Mouse (Mus musculus): ENCODE measurements around the gene Tcf12.

Tcf12 gene

DNA sequence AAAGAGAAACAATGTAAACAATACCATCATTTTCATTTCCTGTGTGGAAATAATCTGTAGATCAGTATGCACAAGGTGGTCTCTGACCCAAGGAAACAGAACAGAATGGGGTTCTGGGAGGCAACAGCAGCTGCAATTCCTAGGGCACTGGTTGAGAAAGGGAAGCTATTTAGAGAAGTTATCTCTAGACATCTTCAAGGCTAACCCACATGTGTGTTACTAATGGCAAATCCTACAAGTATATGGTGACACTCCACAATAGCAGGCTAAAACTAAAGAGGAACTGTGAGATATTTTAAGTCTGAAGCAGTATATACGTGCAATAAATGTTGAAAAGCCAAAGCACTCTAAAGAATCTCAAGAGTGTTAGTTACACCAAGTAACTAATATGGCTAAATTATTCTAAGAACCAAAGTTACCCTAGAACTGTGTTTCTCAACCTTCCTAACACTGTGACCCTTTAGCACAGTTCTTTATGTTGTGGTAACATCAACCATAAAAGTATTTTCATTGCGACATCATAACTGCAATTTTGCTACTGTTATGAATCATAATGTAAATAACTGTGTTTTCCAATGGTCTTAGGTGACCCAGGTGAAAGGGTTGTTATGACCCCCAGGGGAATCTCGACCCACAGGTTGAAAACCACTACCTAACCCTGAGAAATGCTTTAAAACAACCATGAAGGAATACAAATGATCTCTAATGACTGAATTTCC is 22.6 kb downstream of the Tcf12 start:
- DNase-seq (ENCODE audit: low spot score) = no peak

DNA sequence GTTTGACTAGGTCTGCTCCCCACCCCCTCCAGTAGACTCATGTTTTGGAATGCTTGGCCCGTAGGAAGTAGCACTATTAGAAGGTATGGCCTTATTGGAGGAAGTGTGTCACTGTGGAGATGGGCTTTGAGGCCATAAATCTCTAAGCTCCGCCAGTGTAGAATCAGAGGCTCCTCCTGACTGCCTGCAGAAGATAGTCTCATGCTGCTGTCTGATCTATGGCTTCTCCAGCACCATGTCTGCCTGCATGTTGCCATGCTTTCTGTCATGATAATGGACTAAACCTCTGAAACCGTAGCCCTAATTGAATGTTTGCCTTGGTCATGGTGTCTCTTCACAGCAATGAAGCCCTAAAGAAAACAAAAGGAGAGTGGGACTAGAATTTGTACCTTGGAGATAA is 26.7 kb downstream of the Tcf12 start:
- no peak for DNase-seq (ENCODE audit: low spot score)

GRCm38 (mm10) chr9:72084131-72084530 is 27.5 kb downstream of the Tcf12 start:
- no peak for DNase-seq (ENCODE audit: low spot score)

DNA sequence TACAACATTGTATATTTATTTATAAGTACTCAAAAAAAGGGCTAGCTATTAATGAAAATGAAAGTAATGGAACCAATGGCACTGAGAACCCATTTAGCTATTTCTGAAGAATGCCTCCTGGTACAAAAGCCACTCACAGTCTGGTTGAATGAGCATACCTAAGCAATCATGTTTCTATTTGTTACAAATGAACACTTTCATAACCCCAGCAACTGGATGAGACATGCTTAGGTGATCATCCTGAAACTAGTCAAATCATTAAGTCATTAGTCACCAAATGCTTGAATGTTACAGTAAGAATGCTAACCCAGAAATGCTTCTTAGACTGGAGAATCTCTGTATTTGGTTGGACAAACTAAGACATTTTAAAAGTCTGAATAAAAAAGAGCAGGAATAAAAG is 35.5 kb downstream of the Tcf12 start:
- DNase-seq (ENCODE audit: low spot score) = no peak

DNA sequence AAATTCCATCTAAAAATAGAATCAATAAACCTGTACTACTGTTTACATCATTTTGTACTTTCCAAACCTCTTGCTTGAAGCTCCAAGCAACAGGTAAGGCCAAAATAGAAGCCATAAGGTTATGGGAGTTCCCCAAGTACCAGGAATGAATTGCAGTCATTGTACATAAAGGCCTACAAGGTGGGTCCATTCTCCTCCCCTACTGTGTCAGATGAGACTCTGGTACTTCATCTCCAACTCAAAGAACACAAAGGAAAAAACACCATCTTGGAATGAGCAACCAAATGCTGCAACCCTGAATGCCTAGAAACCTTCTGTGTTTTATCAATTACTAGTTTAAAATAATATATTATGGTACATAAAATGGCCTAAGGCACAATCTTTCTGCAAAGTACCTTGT is 45.5 kb downstream of the Tcf12 start:
- DNase-seq (ENCODE audit: low spot score) = no peak

- no peak for DNase-seq (ENCODE audit: low spot score)
These were observed 58.5 kb downstream of the Tcf12 start for GRCm38 (mm10) chr9:72053144-72053543.

GRCm38 (mm10) chr9:72040156-72040555 is 71.5 kb downstream of the Tcf12 start:
- DNase-seq (ENCODE audit: low spot score) = no peak

DNA sequence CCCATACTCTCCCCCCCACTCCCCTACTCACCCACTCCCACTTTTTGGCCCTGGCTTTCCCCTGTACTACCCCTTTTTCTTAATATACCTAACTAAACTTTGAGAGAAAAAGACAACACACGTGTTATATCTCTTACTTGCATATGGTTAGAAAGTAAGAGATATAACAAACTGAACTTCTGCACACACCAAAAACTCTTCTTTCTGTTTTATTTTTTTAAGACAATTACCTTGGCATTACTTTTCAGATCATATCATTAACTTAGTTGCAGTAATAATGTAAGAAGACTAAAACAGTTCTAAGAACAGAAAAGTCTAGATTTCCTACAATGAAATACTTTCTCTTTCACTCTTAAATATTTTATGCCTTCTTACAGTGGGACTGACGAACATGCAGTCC is 72.3 kb downstream of the Tcf12 start:
- DNase-seq (ENCODE audit: low spot score) = no peak

- no peak for DNase-seq (ENCODE audit: low spot score)
These were observed 74.6 kb downstream of the Tcf12 start for GRCm38 (mm10) chr9:72037059-72037516.

DNA sequence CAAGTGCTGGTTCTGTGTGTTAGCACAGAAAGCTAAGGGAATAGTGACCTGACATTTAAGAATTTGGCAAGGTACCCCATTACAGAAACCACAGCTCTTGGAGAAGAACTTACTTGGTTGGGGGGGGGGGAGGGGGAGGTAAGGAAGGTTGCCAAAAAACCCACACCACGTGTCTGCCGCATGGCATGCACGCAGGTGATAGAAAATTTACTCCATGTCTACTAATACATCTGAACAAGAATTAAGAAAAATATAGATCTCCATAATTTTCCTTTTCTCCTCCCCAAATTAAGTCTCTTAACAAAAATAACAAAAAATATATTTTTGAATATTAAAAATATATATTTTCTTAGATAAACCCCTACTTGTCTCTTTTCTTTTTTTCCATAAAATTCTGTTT is 75.4 kb downstream of the Tcf12 start:
- no peak for DNase-seq (ENCODE audit: low spot score)

GRCm38 (mm10) chr9:72033271-72033670 is 78.4 kb downstream of the Tcf12 start:
- DNase-seq (ENCODE audit: low spot score) = no peak

GRCm38 (mm10) chr9:72030274-72030673 is 81.4 kb downstream of the Tcf12 start:
- DNase-seq (ENCODE audit: low spot score) = no peak

GRCm38 (mm10) chr9:72029601-72030000 is 82.1 kb downstream of the Tcf12 start:
- DNase-seq (ENCODE audit: low spot score) = no peak

DNA sequence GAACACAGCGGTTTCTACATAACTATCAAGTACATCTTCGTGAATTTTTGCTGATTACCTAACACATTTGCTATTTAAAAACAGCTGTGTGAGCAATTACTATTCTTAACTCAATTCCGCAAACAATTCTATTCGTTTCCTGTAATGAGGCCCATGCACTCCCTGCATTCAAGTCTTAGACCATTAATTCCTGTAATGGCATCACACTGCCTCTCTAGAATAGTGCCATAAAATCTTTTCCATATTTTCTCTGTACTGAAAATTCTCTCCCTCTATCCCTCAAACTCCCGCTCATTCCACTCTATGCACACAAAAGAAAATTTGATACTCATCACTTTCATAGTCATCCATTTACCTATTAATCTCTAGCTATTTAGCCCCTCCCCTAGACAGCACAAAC is 88.4 kb downstream of the Tcf12 start:
- no peak for DNase-seq (ENCODE audit: low spot score)

GRCm38 (mm10) chr9:72021512-72021911 is 90.2 kb downstream of the Tcf12 start:
- DNase-seq (ENCODE audit: low spot score) = no peak

GRCm38 (mm10) chr9:72016021-72016420 is 95.7 kb downstream of the Tcf12 start:
- DNase-seq (ENCODE audit: low spot score) = no peak

- no peak for DNase-seq (ENCODE audit: low spot score)
These were observed 96.9 kb downstream of the Tcf12 start for GRCm38 (mm10) chr9:72014585-72015381.

DNA sequence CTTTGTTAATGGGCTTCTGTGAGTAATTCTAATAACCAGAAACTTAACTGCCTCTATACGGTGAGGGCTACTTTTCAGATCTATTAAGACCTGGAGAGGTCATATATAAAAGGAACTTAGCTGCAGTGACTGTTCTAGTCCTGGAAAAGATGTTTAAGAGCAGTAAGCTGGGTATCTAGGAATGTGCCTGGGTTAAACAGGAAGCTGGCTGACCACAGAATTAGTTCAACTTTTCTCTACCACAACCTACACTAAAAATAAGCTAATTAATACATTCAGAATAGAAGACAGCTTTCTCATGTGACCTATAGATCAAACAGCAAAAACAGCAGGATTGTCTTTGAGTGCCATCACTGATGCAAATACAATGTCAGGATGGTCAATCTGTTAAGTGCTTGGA is 98.1 kb downstream of the Tcf12 start:
- DNase-seq (ENCODE audit: low spot score) = no peak

DNA sequence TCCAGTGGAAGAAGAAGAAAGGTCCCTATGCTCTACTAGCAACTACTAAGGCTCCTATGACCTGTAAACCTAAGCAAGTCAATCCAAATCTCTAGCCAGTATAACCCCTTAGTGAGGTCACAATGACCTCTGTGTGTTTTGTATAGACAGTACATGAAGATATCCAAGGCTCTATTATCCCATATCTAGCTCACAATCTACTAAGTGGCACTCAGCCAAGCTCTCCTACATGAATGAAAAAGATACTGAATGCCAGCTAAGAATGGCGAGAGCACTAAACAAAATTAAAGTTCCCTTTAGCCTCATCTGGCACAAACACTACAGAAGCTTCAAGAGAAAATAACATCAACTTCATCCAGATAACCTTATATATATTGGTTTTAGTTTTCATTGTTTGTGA is 103.0 kb downstream of the Tcf12 start:
- DNase-seq (ENCODE audit: low spot score) = no peak

- DNase-seq (ENCODE audit: low spot score) = no peak
These were observed 120.5 kb downstream of the Tcf12 start for GRCm38 (mm10) chr9:71991147-71991546.

DNA sequence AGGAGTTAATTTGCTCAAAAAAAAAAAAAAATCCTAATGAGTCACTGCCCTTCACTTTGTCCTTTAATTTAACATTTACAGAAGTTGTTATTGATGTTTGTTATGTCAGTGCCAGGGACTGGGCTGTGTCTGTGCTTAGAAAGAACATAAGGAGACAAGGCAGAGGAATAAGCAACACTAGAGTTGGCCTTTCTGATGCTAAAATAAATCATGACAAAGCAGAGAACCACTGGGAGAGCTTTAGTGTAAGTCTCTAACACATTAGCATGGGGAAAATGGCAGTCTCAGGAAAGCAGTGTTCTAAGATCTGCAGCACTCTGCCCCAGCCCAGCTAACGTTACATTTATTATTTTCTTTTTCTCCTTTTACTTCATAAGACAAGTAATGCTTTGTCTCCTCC is 121.3 kb downstream of the Tcf12 start:
- DNase-seq (ENCODE audit: low spot score) = no peak

DNA sequence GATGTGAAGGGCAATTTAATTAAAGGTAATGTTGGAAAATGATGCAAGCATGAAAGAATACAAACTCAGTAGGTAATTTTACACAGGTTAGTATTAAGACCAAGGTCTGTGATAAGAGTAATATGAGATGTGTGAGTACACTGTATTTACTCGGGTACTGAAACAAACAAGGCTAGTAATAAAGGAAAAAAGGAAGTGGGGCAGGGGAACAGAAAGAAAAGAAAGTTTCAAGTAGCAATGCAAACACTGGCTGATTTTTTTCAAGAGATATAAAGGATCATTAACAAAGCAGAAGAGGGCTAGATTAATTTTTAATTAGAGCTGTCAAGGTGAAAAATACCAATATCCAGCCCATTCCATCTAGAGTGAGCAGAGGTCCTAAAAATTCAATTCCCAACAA is 122.0 kb downstream of the Tcf12 start:
- no peak for DNase-seq (ENCODE audit: low spot score)

DNA sequence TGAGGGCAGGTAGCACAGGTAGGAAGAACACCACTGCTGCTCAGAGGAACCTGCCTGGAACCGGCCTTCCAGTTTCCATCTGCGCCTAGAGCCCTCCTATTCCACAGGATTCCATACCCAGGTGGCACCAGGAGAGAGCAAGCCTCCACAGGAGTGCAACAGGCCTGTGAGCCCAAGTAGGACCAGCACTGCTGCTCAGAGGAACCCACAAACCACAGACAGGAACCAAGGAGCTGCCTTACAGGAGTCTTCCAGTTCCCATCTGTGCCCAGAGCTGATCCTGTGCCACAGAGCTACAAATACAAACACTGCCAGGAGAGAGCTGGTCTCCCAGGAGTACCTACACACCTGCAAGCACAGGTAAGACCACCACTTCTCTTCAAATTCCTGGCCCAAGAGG is 125.0 kb downstream of the Tcf12 start:
- DNase-seq (ENCODE audit: low spot score) = no peak

DNA sequence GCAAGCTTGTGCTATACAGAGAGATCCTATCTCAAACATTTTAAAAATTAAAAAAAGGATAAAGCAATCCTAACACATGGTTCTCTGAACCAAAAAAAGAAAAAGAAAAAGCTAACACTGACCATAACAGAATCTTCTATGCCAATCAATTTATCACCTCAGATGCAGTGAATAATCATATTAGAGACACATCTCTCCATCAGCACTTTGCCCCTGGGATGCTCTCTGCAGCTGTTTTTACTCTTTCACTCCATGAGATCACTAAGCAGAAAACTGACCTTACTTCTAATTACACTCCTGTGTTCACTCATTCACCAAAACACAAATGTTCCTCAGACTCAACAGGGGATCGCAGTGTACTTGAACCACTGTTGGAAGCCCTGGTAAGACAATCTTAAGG is 128.8 kb downstream of the Tcf12 start:
- DNase-seq (ENCODE audit: low spot score) = no peak

All from spleen, adult 12 weeks (tissue).